Mouse (Mus musculus): ENCODE data around the gene Farp1.
"Not testable (repeated sequence)": the region's sequence is repeated elsewhere in the genome, so short reads cannot be mapped to it uniquely, and the experiment has no call there.

Gene Farp1

DNA sequence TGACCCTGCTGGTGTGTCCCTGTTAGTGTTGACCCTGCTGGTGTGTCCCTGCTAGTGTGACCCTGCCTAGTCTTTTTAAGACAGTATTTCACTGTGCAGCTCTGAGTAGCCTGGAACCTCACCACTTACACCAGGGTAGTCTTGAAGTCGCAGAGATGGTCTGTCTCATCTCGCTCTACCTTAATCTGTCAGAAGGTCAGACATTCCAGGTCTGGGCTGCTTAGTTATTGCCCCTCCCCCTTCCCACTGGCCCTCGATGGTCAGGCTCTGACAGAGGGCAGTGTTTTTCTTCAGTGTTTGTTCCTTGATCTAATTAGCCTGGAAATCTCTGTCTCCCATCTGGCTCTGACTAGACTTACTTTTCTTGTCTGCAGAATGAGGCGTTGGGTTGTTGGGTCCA, 71.9 kb downstream of the Farp1 start:
- DNase-seq: no peak

- no peak for DNase-seq
Measured at GRCm38 (mm10) chr14:121107707-121108285, 72.8 kb downstream of the Farp1 start.

GRCm38 (mm10) chr14:121108439-121109115, 73.6 kb downstream of the Farp1 start:
- peak; percentile 27 to 52 for DNase-seq

- DNase-seq: no peak
Measured at GRCm38 (mm10) chr14:121109116-121109504, 74.1 kb downstream of the Farp1 start.

DNA sequence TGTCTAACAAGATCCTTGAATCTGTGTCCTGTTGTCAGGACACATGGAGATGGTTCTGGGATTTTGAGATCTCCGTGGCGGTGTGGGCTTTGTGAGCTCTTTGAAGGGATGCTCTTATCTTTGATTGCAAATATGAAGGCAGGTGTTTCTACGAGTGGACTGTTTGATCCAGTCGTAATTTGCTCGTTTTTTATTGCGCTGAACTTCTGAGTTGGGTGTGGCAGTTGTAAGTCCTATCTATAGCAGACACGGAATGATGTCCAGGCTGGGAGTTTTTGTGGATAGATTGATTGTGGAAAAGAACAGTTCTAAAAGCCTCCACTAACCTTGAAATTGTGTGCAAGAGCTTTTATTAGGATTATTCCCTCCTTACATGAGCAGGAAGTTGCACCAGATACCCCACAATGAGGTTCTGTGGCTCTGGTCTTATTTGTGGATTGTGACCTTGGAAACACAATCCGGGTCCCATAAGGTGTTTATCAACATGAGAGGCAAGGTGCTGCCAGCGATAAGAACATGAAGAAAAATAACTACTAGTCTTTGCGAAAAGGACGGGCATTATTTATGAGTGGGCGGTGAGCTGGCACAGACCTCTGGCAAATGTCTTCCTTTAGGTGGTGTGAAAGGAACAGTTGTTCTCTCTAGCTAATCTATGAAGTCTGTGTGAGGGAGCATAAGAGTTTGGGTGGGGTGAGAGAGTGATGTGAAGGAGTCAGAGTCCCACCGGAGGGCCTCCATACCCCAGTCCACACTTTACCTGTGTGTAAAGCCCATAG, 75.7 kb downstream of the Farp1 start:
- DNase-seq: no peak

DNA sequence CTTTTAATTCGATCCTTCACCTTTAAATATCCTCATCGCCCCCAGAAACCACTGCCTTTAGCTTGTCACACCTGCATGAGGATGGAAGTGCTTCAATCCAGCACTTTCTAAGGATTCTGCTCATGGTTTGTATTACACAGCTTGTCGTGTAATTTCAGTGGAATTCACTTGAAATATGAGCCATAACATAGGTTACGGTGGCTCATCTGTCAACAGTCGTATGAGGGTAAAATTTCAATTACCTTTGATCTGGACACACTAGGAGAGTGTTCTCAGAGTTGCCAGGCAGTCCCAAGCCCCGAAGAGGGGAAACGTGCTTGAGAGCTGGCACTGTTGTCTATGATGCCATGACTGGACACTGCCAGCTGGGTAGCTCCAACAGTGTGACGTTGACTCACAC, 77.1 kb downstream of the Farp1 start:
- no peak for DNase-seq

DNA sequence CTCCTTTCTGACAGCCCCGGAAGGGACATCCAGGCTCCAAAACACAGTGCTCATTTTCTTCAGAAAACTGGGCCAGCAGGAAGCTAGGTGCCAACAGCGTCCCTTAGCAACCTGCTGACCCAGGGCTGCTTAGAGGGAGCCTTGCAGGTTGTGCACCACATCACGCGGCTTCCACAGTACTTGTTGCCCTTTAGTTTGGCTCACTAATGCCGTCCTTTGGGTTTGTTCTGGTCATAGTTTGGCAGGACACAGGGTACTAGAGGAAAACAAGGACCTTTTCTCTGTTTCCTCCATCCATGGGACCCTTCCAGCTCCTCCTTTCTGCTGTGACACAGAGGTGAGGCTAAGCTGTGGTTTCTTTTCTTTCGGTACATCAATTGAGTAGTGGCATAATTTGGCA, 78.8 kb downstream of the Farp1 start:
- no peak for DNase-seq

GRCm38 (mm10) chr14:121116696-121117095, 81.7 kb downstream of the Farp1 start:
- DNase-seq: no peak

- DNase-seq: no peak
Measured at GRCm38 (mm10) chr14:121118860-121119259, 83.9 kb downstream of the Farp1 start.

DNA sequence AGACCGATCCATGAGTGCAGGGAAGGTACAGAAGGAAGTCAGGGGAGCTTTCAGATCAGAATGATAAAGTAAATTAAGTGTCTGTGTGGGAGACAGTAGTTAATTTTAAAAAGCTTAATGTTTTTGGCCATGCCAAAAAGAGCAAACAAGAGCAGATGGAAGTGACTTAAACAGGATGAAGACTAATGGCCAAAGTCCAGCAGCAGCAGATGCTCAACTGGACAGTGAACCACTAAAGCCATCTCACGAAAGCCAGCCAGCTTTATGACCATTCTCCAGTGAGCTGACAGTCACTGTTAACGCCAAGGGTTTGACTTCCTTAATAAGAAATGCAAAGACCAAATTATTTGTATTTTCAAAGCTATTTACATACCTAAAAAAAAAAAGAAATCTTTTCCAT, 86.7 kb downstream of the Farp1 start:
- DNase-seq: no peak

DNA sequence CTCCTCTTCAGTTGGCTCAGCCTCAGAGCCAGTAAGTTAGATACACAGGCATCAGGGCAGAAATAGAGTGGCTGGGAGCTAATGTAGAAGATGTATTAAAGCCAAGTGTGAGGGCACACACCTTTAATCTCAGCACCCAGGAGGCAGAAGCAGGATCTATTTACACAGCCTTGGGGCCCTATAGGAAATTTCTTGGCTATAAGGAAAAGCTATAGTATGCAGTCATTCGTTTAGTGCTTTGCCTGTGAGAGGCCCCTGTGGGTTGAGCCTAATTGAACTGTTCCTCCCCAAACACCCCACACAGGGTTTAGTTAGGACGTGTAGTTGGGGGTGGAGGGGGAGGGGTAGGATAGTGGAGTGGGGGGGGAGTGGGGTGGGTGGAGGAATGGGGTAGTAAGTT, 87.9 kb downstream of the Farp1 start:
- DNase-seq: no peak

GRCm38 (mm10) chr14:121124409-121125010, 89.5 kb downstream of the Farp1 start:
- no peak for DNase-seq

GRCm38 (mm10) chr14:121125651-121126050, 90.7 kb downstream of the Farp1 start:
- no peak for DNase-seq

- DNase-seq: peak; percentile 55 to 73
Measured at GRCm38 (mm10) chr14:121126291-121126690, 91.3 kb downstream of the Farp1 start.

- no peak for DNase-seq
Measured at GRCm38 (mm10) chr14:121128858-121129800, 94.1 kb downstream of the Farp1 start.

GRCm38 (mm10) chr14:121130351-121130750, 95.4 kb downstream of the Farp1 start:
- not testable (repeated sequence) for DNase-seq

GRCm38 (mm10) chr14:121134414-121134813, 99.4 kb downstream of the Farp1 start:
- no peak for DNase-seq

DNA sequence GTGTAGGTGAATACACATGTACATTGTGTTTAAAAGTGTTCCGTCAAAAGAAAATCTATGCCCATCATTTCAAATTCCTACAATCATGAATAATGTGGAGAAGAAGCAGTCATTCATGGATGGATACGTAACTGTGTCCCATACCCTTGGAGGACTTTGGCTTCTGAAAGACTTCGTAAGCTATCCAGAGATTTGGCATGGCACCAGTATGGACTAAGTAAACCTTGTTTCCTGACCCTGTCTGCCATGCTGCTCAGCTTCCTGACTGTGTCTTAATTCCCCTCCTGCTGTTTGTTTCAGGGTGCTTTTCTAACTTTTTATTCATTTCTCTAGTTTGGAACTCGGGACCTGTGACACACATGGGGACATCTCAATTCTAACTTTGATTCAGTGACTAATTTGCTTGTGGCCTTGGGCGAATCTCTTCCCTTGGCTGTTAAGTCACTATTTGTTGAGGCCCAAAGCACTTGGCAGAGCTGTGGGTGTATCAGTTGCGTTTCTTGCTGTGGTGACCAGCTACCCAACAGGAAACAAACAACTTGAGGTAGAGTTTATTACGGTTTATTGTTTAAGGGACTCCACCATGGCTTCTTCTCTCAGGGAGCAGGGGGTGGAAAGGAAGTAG, 108.9 kb downstream of the Farp1 start:
- DNase-seq: no peak

DNA sequence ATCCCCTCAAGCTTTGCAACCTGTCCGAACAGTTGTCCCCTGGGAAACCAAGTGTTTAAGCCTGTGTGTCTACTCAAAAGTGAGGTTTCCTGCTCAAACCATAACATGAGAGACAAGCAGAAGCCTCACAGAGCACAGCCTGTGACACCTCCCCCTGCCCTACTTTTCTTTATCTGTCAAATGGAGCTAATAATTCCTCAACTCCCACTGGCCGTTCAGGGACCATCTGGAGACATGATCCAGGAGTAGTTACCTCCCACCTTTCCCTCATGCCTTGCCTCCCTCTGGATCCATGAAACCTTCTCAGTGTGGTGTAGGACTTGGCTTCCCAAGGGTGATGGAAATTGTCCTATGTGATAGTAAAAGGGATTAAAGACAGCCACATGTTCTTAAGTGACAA, 109.5 kb downstream of the Farp1 start:
- no peak for DNase-seq

- no peak for DNase-seq
Measured at GRCm38 (mm10) chr14:121145291-121145690, 110.3 kb downstream of the Farp1 start.

DNA sequence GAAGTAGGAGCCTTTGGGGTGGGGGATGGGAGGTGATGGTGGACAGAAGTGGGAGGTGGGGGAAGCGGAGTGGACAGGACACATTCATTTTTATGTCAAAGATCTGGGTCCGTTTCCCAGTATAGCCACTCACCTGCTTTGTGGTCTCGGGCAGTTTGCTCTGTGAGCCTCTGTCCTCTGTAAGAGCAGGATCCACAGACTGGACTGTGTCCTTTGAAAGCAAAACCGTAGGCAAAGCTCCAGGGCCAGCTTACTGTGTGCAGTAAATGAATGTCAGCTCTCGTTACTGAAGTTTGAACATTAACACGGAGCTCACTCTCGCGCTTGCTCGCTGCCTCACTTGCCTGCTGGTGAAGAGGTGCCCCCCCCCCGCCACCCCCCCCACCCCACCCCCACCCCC, 110.7 kb downstream of the Farp1 start:
- no peak for DNase-seq

GRCm38 (mm10) chr14:121146213-121146612, 111.2 kb downstream of the Farp1 start:
- DNase-seq: peak; percentile 53 to 81
